Mouse (Mus musculus): Measurements from ENCODE around the gene Rsph1.

DNA sequence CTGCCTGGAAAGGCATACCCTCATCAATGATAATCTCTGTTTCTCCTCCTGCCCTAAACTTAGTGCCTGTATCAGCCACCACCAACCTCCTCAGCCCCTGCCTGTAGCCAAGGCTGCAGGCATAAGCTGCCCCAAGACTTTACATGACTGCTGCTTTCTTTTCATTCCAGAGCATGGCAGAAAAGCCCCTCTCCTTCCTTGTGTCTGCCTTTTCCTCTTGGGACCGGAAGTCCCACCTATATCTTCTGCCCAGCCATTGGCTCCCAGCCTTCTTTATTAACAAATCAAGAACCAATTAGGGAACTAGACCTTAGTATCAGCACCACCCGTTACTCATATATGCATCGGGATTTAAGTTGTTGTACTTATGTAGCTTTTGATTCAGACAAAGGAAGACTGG lies 10.0 kb upstream of the Rsph1 start:
- TF ChIP-seq POLR2A (IDR thresholded peaks at IDR 0.05; ENCODE audit: insufficient read depth, low read depth, low read length) (no peak), CTCF (IDR thresholded peaks at IDR 0.05) (no peak)

All from heart, adult 2 months (tissue).